Mouse (Mus musculus): ENCODE measurements around the gene Adgra3. TPM values are rescaled to one million over a fixed set of nuclear protein-coding genes. Genes with fewer than 3 reads are reported as not detected.

The Adgra3 gene
- polyA plus RNA-seq (2012; rRNA removed), result 3.5 TPM in 2 replicates

DNA sequence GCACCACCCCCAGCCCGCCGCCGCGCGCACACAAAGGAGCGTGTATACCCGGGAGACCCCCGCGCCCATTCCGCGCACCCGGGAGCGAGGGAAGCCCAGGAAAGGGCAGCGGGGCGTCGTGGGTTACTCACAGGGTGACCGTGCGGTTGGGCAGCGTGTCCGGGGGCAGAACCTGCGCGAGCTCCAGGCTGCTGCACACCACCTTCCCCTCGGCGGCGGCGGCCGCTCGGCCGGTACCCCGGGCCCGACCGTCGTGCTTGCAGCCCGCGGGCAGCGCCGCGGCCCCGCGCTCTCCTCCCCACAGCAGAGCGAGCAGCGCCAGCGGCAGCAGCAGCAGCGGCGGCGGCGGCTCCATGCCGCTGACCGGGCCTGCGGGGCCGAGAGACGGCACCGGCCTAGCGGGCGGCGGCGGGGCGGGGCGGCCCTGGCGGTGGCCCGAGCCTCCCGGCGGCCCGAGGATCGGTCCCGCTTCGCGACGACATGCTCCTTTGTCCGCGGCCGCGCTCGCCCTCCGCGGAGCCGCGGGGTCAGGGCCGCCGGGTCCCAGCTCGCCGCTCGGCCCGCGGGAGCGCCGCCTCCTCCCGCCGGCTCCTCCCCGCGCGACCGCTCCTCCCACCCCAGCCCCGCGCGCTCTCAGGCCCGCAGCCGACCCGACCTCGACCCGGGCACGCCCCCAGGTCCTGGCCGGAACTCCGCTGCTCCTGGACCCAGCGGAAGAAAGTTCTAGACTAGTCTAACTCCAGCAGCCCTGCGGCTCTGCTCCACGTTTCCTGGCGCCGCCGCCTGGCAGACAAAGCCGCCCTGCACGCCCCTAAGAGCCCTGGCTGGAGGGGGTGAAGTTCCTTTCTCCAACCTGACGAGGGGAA lies at the start of gene Adgra3:
Adgra3 (minus strand) TSS at position 586 of the 866 bp plus-strand sequence.

